Mouse (Mus musculus) frontal cortex, postnatal 14 days (tissue): ENCODE data around the gene Crhr1.
A peak's percentile ranks its signal among the peaks of the same experiment; 100 is the strongest.
"Not testable (repeated sequence)": the region's sequence is repeated elsewhere in the genome, so short reads cannot be mapped to it uniquely, and the experiment has no call there.

ENCODE experiments used
- DNase-seq, 2 experiments: peaks; one replicate each; pipeline ENCODE4 v3.0.0; 2022; ENCODE audit warnings: low spot score in 2 of 2

The Crhr1 gene

DNA sequence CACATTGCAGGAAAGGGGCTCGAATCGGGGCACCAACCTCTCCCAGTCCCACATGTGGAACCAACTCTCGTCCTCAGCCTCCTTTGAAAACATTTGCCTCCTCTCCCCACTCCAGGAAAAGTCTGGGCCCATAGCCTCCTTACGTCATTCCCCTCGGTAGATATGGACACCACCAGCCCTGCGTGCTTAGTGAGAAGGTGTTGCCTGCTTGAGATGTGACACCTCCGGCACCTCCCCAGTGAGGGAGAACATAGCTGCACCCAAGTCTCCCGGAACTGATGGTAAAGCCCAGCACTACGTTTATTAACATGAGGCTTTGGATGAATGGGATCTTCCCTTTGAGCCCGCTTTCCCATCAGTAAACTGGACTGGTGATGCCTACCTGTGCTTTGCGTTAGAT is 62.7 kb downstream of the Crhr1 start:
- DNase-seq, result no peak

DNA sequence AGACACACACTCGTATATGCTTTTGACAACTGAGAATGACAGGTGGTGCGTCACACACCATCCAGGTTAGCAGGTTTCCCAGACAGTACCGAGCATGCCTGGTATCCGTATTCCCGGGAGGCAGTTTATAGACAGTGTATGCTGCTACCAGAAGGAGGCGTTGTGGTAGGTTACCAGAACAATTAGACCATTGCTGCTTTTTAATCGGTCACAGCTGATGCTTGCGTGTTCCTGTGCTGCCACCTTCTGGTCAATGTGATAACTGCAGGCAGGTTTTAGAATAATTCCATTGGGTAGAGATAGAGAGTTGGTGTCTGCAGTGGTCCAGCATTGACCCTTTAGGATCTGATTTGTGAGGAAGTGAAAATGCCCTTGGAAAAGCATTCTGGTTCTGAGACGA is 63.1 kb downstream of the Crhr1 start:
- peak; percentile 76 to 88 for DNase-seq

DNA sequence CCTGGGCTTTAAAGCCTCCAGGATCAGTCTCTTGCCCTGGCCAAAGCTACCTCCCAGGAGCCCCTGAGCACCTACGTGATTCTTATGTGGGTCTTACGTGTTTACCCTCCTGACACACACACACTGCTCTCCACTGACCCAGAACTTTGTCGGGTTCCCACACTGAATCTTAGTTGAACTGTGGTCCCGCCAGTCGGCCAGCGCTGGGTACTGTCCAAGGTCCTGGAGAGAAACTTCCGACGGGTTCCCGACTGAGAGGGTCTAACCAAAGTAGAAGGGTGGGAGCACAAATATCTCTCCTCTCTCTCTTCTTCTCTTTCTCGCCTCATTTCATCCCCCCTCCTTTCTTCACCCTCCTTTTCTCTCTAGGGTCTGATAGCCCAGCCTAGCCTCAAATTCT is 65.2 kb downstream of the Crhr1 start:
- DNase-seq, result no peak

DNA sequence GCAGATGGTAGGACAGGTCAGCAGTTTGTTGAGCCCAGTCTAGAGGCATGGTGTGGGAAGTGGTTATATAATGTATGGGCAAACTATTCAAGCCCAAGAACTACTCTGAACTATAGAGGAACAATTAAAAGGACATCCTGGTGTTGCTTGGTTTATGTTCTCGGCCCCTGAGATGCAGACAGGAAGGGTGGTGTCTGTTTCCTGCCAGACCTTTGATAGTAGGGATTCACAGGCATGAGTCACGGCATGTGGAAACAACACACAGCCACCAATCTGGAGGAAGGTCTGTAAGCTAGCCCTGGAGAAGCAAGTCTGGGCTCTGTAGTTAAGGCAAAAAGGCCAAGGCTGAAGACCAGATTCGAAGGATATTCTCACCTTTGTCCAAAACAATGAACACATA is 70.6 kb downstream of the Crhr1 start:
- no peak for DNase-seq

DNA sequence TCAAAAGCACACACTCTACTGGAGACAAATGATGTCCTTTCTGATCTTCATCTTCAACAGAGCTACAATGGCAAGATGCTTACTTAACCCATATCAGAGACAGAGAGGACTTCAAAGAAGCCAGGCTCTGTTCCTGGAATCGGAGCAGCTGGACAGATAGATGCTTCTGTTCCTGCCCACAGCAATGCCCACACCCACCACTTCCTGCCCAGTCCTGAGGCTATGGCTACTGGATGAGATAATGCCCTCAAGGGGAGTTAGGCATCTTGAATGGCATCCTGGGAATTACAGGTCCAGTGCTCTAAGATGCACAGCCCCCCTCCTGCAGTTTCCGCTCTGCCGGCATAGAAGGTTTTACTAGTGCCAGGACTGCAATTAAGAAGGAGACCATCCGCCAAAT is 73.9 kb downstream of the Crhr1 start:
- no peak for DNase-seq

DNA sequence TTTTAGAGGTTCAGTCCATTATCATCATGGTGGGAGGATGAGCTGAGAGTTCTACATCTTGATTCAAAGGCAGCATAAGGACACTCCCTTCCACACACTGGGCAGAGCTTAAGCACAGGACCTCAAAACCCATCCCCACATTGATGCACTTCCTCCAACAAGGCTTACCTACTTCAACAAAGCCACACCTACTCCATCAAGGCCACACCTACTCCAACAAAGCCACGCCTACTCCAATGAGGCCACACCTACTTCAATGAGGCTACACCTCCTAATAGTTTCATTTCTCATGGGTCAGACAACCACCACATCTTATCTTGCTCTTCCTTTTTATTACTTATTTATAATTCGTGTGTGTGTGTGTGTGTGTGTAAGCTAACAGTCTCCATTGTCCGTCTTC is 76.4 kb downstream of the Crhr1 start:
- DNase-seq, result no peak

DNA sequence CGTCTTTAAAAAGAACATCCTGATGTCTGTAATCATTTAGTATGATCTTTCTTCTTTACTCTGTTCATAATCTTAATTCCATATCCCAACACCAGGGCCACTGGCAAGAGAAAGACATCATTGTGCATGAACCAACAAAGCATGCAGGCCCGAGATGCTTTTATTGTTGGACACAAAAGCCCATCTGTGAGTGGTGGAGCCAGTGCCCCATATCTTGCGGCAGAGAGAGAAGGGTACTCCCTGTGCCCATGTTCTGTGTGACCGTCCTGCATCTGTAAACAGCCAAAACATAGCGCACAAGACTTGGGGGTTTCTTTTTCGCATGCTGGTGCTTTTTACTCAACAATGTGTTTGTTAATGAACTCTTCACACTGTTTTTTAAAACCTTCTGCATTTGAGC is 78.6 kb downstream of the Crhr1 start:
- no peak for DNase-seq

DNA sequence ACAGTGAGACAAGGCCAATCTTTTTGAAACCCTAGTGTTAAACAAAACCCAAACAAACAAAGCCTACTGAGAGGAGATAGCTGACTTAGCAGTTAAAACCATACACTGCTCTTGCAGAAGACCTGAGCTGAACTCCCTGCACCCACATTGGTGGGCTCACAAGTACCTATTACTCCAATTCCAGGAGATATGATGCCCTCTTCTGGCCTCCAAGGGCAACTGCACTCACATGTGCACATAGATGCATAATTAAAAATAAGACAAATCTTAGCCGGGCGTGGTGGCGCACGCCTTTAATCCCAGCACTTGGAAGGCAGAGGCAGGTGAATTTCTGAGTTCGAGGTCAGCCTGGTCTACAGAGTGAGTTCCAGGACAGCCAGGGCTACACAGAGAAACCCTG is 81.5 kb downstream of the Crhr1 start:
- not testable (repeated sequence) for DNase-seq

DNA sequence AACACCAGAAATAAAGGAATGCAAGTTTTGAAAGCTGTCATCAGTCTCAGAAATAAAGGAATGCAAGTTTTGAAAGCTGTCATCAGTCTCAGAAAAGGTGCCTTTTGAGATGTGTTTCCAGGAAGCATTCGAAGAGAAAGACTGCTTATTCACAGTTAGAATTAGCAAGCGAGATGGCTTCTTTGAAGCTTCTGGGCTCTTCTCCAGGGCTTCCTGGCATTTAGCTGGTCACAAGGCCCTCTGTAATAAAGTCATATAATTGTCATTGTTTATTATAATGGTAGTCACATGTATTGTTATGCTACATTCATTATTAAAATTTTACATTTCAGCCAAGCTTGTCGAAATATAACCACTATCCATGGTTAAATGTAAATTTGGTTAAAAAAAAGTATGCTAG is 85.4 kb downstream of the Crhr1 start:
- no peak for DNase-seq

DNA sequence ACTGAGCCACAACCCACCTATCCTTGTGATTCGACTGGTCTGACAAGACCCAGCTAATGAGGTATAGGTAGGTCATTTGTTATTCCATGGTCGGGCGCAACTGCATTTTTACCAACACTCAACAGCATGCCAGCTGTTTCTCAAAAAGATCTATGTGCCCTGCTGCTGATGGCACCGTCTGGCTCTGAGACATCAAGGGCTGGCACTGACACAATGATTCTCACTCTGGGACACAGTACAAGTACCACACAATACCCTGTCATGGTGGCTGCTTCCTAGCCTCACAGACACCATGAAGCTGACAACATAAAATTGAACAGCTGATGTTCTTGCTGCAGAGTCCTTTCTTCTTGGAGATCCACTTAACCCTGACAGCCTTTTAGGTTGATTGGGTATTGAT is 87.6 kb downstream of the Crhr1 start:
- DNase-seq, result no peak

DNA sequence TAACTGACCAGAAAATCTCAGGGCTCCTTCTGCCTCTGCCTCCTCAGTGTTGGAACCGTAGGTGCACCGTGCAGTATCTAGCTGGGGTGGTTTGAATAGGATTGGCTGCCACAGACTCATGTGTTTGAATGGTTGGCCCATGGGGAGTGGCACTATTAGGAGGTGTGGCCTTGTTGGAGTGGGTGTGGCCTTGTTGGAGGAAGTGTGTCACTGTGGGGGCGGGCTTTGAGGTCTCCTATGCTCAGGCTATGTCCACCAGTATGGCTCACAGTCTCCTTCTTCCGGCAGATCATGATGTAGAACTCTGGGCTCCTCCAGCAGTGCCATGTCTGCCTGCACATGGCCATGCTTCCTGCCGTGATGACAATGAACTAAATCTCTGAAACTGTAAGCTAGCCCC is 89.1 kb downstream of the Crhr1 start:
- DNase-seq, result no peak

DNA sequence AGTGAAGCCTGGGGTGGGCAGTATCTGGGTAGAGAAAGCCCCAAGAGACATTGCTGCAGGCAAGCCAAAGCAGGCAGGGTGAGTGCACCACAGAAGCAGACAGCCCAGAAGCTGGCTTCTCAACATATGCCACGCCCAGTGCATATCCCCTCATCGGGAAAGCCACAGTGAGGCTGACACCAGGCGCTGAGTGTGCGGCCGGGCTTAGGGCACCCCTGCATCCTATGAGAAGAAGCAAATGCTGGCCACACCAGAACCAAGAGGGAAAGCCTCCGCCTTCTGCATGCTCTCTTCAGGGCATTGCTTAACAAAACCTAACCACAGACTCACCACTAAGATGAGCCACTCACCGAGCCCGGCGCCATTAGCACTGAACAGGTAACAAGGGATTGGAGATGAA is 90.6 kb downstream of the Crhr1 start:
- DNase-seq, result no peak
